Mouse (Mus musculus) erythroblast, embryonic 14.5 days (primary cell): ENCODE data around the gene Rbm17.

Source experiments
- GATA1 ChIP-seq: IDR thresholded peaks from 2 replicates; pipeline ENCODE4 v1.6.1; 2012; ENCODE audit warnings: low read length, inconsistent platforms, mixed read lengths
- TAL1 ChIP-seq: IDR thresholded peaks from 3 replicates; pipeline ENCODE4 v1.6.1; 2012; ENCODE audit warnings: low read length, inconsistent platforms, mixed read lengths

DNA sequence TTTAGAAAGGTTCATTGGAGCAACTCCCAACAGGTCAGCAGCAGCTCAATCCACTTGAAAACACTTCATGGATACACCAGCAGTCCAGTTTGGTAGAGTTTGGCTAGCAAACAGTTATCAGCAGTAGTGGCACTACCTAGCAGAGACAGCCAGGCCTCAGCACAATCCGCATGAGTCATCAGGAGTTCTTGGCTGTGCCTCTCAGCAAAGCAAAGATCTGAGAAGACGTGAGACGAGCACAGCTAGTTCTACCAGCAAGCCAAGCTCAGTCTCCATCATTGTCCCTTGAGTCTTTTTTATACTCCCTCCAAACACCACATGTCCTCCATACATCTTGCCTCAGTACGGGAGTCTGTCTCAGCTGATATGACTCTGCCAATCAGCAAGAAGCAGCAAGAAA lies 24.6 kb downstream of the Rbm17 start:
- TF ChIP-seq GATA1 (no peak), TAL1 (no peak)
